27 mouse cellular contexts compared by ENCODE assay signal in genomic region chr19:58131896-58132295, GRCm38 (mm10).
DNase-seq lines count a peak whose midpoint lies in the region; ATAC-seq and TF ChIP-seq lines count a peak whose summit lies in the region.
"Had no signal": no experiment of that assay in that cellular context is flagged by ENCODE, and none has a peak within 500 bp of the region (broad histone marks: within the 10 kb centered on the region; RNA-seq: fewer than 3 reads in every experiment).

No protein-coding gene starts in this region.

- peak; percentile 19 for DNase-seq in lung, postnatal 0 days (ENCODE audit: low spot score)
- no peak for DNase-seq in lung, adult 18-20 months
- peak; percentile 46 for DNase-seq in 416B (ENCODE audit: low read depth)
- no peak for DNase-seq in adrenal gland, postnatal 36 days
- DNase-seq in heart, adult 8-10 months (ENCODE audit: low spot score) = no peak
- DNase-seq: adrenal gland, postnatal 10 days; B cell, adult 2 months; cerebellum, adult 11-12 months; cerebellum, adult 8-10 months; cerebellum, postnatal 10 days; cerebellum, postnatal 36 days; embryo, embryonic 11 days; gastrocnemius, postnatal 25 days; heart, adult 2 months had no signal

- TF ChIP-seq EP300 in lung, postnatal 0 days (IDR thresholded peaks at IDR 0.05) = no peak

- no peak for TF ChIP-seq CTCF in lung, postnatal 0 days (IDR thresholded peaks at IDR 0.05)

- no peak overlapping the region for H3K27ac ChIP-seq in lung, postnatal 0 days (ENCODE audit: low read length)
- H3K27ac ChIP-seq: embryonic facial prominence, embryonic 10.5 days; embryonic facial prominence, embryonic 13.5 days; forebrain, embryonic 12.5 days; forebrain, embryonic 15.5 days; heart, adult 2 months; hindbrain, embryonic 10.5 days; hindbrain, embryonic 13.5 days had no signal

- H3K4me1 ChIP-seq in lung, postnatal 0 days (ENCODE audit: insufficient read depth, low read depth, low read length) = no peaks in the 10 kb centered on the region
- H3K4me1 ChIP-seq: forebrain, embryonic 12.5 days; forebrain, embryonic 15.5 days had no signal

- H3K4me2 ChIP-seq in lung, postnatal 0 days (replicated peaks; ENCODE audit: low read depth, low read length) = no peak overlapping the region
- H3K4me2 ChIP-seq: embryonic facial prominence, embryonic 13.5 days; forebrain, embryonic 12.5 days; forebrain, embryonic 15.5 days; heart, embryonic 11.5 days; hindbrain, embryonic 13.5 days had no signal

- no peaks in the 10 kb centered on the region for H3K27me3 ChIP-seq in lung, postnatal 0 days (replicated peaks; ENCODE audit: insufficient read depth, low read length)
- H3K27me3 ChIP-seq: CH12.LX; embryonic facial prominence, embryonic 13.5 days; forebrain, embryonic 15.5 days; hindbrain, embryonic 13.5 days; Patski had no signal

- no peaks in the 10 kb centered on the region for H3K9me3 ChIP-seq in lung, postnatal 0 days (ENCODE audit: low read length)
- H3K9me3 ChIP-seq: embryonic facial prominence, embryonic 10.5 days; forebrain, embryonic 15.5 days; hindbrain, embryonic 10.5 days had no signal

- H3K9ac ChIP-seq in lung, postnatal 0 days (replicated peaks; ENCODE audit: low read depth) = no peak overlapping the region
- H3K9ac ChIP-seq: embryonic facial prominence, embryonic 13.5 days; forebrain, embryonic 12.5 days; forebrain, embryonic 15.5 days; hindbrain, embryonic 13.5 days had no signal

- H3K4me3 ChIP-seq in lung, postnatal 0 days (ENCODE audit: low read depth, low read length) = no peak overlapping the region
- H3K4me3 ChIP-seq: embryonic facial prominence, embryonic 10.5 days; embryonic facial prominence, embryonic 13.5 days; erythroblast, embryonic 14.5 days; forebrain, embryonic 12.5 days; forebrain, embryonic 15.5 days; heart, adult 2 months; hindbrain, embryonic 10.5 days; hindbrain, embryonic 13.5 days had no signal

- no peak for ATAC-seq in lung, postnatal 0 days
- ATAC-seq in megakaryocyte, adult 5-6 weeks (ENCODE audit: poor library complexity, severe bottlenecking) = peak; percentile 91
- ATAC-seq: forebrain, embryonic 15.5 days; hindbrain, embryonic 16.5 days; Patski had no signal

- 70% methylated on average over 9 of the region's 9 CpGs for WGBS in lung, postnatal 0 days

- no peaks in the 10 kb centered on the region; the same call in 1 of the 2 replicates for H3K36me3 ChIP-seq in lung, postnatal 0 days (ENCODE audit: insufficient read depth, low read length)
- H3K36me3 ChIP-seq: forebrain, embryonic 15.5 days; G1E had no signal

Comparison
In these comparisons a context has a peak if more than half of its experiments do, and no peak if none do; other contexts are left out.
1. DNase-seq: peak in lung, postnatal 0 days (single experiment) and 416B (single experiment); none in lung, adult 18-20 months (0 of 2), adrenal gland, postnatal 36 days (0 of 2) and heart, adult 8-10 months (single experiment).